Mouse (Mus musculus): ENCODE data around the gene Entpd5.

The Entpd5 gene

DNA sequence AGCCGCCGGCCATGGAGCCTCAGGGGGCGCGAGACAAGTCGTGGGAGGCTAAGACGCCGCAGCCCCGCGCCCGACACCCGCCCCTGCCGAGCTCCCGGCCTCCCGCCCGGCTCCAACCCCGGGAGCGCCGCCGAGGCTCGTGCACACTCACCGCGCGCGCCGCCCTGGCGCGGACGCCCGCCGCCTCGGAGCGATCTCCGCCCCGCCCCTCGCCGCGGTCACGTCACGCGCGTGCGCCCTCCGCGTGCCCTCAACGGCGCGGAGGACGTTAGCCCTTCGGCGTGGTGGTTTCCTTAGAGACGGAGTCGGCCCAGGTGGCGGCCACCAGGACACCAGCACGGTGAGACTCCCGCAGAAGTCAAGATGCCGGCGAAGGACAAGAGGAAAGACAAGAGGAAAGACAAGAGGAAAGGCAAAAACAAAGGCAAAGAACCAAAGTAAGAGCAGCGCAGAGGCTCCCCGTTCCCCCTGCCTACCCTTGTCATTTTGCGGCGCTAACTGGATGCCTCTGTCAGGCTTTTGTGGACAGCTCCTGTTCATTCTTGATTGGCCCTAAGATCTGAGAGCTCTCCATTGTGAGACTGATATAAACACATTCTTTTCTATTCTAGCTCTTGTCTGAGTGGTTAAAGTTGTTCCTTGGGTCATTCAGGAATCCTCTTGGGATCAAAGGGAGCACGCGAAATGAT lies at the start of gene Entpd5, which contains the start of gene Bbof1:
Gene Entpd5, minus strand, starts transcription at position 211 of the 689 bp plus-strand sequence.
Gene Bbof1, plus strand, starts transcription at position 253 of the 689 bp plus-strand sequence.
- H3K36me3 ChIP-seq (ENCODE audit: control insufficient read depth, insufficient read depth, low read length, poor library complexity, severe bottlenecking), result no peaks in the 10 kb centered on the region
- H3K27me3 ChIP-seq (ENCODE audit: control insufficient read depth, insufficient read depth, low read length, poor library complexity, severe bottlenecking), result no peaks in the 10 kb centered on the region
- peak; percentile 91 for DNase-seq (ENCODE audit: low read depth, low spot score)

DNA sequence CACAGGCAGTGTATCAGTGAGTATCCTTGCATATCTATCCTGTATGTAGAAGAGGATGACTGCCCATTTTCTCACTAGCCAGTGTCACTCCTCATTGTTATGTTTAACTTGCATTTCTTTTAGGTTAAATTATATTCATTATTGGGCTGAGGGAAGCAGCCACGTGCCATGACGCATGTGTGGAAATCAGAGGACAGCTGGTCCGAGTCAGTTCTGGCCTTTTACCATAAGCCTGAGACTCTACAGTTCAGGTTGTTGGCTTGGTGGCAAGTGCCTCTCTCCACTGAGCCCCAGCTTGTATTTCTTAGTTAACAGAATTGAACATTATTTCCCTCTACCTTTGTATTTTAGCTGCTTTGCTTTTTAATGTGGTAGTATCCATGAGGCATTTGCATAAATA lies 48.1 kb upstream of the Entpd5 start:
- no peaks in the 10 kb centered on the region; the same call in 1 of the 2 replicates for H3K27me3 ChIP-seq (ENCODE audit: control insufficient read depth, insufficient read depth, low read length, poor library complexity, severe bottlenecking)
- H3K36me3 ChIP-seq (ENCODE audit: control insufficient read depth, insufficient read depth, low read length, poor library complexity, severe bottlenecking), result peaks cover 9% of the 10 kb centered on the region
- DNase-seq (ENCODE audit: low read depth, low spot score), result no peak

DNA sequence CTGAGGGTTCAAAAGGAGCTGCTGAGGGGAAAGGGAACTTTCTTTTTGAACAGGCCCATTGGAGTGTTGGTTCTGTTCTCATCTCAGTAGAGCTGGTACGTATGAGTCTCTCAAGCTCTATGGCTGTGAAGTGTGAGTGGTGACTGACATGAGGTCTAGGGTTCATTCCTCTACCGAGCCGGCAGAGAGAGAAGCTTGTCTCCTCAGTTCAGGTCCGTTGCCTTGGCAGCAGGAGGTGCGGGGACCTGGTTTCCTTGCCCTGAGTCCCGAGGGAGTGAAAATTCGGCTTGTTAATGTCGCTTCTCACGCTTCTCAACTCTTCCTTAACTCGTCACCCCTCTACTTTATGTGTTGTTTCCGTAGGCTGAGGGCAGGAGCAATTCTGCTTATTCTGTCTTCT lies 43.0 kb upstream of the Entpd5 start:
- no peaks in the 10 kb centered on the region for H3K36me3 ChIP-seq (ENCODE audit: control insufficient read depth, insufficient read depth, low read length, poor library complexity, severe bottlenecking)
- peak; percentile 58 for DNase-seq (ENCODE audit: low read depth, low spot score)
- H3K27me3 ChIP-seq (ENCODE audit: control insufficient read depth, insufficient read depth, low read length, poor library complexity, severe bottlenecking), result no peaks in the 10 kb centered on the region; the same call in 1 of the 2 replicates

DNA sequence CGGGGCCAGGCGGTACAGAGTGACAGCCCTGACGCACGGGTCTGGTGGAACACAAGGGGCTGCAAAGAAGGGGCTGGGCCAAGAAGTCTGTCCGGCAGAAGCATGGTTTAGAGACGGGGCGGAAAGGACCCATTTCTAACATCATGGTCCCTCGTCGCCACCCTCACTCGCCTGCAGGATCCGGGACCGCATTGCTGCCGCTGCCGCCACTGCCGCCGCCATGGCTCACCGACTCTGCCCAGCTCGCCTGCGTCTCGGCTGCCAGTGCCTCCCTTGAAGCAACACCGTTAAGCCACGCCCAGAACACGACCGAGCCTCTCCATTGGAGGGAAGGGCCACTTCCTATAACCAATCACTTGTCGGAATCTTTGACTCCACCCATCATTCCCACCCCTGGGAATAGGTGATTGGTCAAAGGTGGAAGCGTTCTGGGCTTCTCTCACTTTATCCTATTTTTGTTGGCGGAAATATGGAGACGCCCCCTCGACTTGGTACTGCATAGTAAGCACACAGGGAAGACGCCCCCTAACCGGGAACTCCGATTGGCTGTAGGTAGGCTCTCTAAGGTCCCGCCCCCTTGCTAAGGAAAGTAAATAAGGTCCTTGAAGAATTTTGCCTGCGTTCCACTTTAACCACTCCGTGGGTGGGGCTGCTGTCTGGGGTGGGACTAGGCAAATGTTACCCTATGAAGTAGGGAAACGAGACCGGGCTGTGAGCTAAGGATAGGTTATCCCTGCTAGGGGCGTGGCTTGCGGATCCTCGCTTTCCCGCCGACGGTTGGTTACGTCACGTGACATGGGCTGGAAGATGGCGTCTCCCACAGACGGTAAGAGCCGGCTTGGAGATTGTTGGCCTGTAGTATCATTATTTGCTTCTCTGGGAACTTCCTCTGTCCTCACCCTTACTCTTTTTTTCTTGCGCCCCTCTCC lies 42.2 kb upstream of the Entpd5 start, which contains the start of the genes Aldh6a1 and Lin52:
Gene Aldh6a1, minus strand, starts transcription at position 287 of the 929 bp plus-strand sequence.
Gene Lin52, plus strand, starts transcription at position 705 of the 929 bp plus-strand sequence.
- Histone ChIP-seq H3K27me3 (ENCODE audit: control insufficient read depth, insufficient read depth, low read length, poor library complexity, severe bottlenecking) (no peaks in the 10 kb centered on the region; the same call in 1 of the 2 replicates), H3K36me3 (ENCODE audit: control insufficient read depth, insufficient read depth, low read length, poor library complexity, severe bottlenecking) (no peaks in the 10 kb centered on the region)
- peak; percentile 99 for DNase-seq (ENCODE audit: low read depth, low spot score)

DNA sequence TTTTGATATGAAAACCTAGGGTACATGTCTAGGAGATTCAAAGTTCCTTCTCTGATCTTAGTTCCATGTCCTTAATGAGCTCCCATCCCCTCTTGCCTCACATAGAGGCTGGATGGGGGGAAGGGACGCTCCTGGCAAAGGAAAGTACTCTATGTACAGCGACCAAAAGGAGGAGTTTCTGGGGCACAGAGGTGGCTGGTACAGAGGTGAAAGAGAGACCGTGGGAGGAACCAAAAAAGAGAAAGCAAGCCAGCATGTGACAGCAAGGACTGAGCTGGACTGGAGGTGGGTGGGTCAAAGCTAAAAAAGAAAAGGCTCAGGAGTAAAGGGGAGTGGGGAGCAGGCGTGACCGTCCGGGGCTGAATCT lies 41.5 kb upstream of the Entpd5 start:
- no peak for DNase-seq (ENCODE audit: low read depth, low spot score)
- Histone ChIP-seq H3K36me3 (ENCODE audit: control insufficient read depth, insufficient read depth, low read length, poor library complexity, severe bottlenecking) (no peaks in the 10 kb centered on the region), H3K27me3 (ENCODE audit: control insufficient read depth, insufficient read depth, low read length, poor library complexity, severe bottlenecking) (no peaks in the 10 kb centered on the region; the same call in 1 of the 2 replicates)

DNA sequence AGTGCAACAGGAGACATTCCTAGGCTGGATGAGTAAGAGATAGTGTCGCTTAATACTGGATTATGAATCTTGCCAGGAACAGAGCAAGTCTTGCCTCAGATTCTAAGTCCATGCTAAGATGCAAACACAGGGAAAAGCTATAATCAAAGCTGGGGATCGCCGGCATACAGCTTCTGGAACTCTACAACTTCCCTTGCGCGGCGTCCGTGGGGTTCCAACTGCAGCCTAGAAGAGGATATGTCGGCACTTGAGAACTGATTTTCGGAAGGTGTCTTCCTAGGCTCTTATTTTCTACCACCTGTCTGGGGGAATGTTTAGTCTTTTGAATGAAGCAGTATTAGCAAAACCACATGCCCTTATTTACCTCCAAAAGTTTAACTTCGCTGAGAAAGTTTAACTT lies 41.1 kb upstream of the Entpd5 start:
- Histone ChIP-seq H3K27me3 (ENCODE audit: control insufficient read depth, insufficient read depth, low read length, poor library complexity, severe bottlenecking) (no peaks in the 10 kb centered on the region; the same call in 1 of the 2 replicates), H3K36me3 (ENCODE audit: control insufficient read depth, insufficient read depth, low read length, poor library complexity, severe bottlenecking) (no peaks in the 10 kb centered on the region)
- DNase-seq (ENCODE audit: low read depth, low spot score), result no peak

DNA sequence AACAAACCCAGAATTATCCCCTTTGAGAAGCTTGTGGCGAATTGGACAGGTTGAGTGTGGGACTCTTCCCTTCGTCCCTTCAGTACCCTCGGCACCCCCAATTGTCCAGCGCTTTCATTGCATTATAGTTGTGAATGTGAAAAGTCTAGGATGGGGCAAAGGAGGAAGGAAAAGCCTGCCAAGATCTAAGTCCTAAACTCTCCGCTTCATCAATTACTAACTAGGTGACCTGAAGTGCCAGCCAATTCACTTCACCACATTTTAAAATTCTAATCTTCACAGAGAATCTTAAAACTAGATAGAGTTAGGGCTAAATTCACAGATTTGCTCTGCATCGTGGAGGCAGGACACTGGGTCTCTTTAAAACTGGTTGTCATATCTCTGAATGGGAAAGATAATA lies 39.4 kb upstream of the Entpd5 start:
- Histone ChIP-seq H3K36me3 (ENCODE audit: control insufficient read depth, insufficient read depth, low read length, poor library complexity, severe bottlenecking) (no peaks in the 10 kb centered on the region), H3K27me3 (ENCODE audit: control insufficient read depth, insufficient read depth, low read length, poor library complexity, severe bottlenecking) (no peaks in the 10 kb centered on the region)
- DNase-seq (ENCODE audit: low read depth, low spot score), result no peak

DNA sequence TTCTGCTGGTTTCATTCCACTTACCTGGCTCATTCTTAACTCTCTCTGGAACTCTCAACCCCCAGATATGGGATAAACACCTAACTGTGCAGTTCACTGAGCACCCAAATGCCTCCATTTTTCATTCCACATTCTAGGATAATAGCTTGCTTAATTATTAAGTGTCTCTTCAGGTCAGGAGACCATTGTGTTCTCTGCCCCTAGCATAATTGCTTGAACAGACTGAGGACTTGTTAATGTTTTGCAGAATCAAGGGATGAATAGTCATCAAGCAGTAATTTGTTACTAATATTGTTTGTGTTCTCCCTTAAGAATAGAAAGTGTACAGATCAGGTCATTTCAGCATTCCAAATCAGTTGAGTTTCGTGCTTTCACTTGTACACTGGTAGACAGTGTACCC lies 38.6 kb upstream of the Entpd5 start:
- no peak for DNase-seq (ENCODE audit: low read depth, low spot score)
- Histone ChIP-seq H3K36me3 (ENCODE audit: control insufficient read depth, insufficient read depth, low read length, poor library complexity, severe bottlenecking) (no peaks in the 10 kb centered on the region), H3K27me3 (ENCODE audit: control insufficient read depth, insufficient read depth, low read length, poor library complexity, severe bottlenecking) (no peaks in the 10 kb centered on the region)

DNA sequence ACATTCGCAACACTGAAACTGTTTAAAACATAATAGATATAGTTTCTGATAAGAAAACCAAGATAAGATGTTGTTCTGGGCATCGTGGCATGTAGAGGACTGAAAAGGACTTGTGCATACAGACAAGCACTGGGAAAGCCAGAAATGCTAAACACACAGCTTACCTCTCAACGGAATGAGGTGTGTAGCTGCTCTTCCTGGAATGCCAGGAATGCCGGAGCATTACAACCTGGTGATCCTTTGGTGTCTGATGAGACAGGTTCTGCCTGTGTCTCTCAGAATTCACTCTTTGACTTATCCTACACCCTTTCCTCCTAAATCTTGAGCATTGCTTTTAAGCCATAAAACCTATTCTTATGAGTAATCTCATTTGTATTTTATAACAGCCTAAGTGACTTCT lies 33.7 kb upstream of the Entpd5 start:
- DNase-seq (ENCODE audit: low read depth, low spot score), result no peak
- peaks cover 3% of the 10 kb centered on the region; the same call in 1 of the 2 replicates for H3K36me3 ChIP-seq (ENCODE audit: control insufficient read depth, insufficient read depth, low read length, poor library complexity, severe bottlenecking)
- no peaks in the 10 kb centered on the region for H3K27me3 ChIP-seq (ENCODE audit: control insufficient read depth, insufficient read depth, low read length, poor library complexity, severe bottlenecking)

DNA sequence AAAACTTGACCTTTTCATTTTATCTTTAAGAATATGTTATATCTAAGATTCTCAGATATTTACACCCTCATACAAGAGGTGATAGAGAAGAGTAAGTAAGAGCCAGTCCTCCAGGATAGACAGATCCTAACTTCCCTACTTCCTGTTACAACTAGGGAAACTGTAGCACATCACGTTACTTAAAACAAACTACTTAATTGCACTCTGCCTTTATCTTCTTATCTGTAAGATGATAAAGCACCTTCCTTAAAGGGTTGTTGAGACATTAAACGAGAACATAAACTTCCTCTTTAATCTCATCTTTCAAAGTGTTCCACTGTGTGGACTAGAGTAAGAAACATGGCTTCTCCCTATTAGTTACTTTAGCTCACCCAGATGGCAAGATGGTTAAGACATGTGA lies 29.9 kb upstream of the Entpd5 start:
- H3K27me3 ChIP-seq (ENCODE audit: control insufficient read depth, insufficient read depth, low read length, poor library complexity, severe bottlenecking), result no peaks in the 10 kb centered on the region
- DNase-seq (ENCODE audit: low read depth, low spot score), result no peak
- peaks cover 4% of the 10 kb centered on the region; the same call in 1 of the 2 replicates for H3K36me3 ChIP-seq (ENCODE audit: control insufficient read depth, insufficient read depth, low read length, poor library complexity, severe bottlenecking)

DNA sequence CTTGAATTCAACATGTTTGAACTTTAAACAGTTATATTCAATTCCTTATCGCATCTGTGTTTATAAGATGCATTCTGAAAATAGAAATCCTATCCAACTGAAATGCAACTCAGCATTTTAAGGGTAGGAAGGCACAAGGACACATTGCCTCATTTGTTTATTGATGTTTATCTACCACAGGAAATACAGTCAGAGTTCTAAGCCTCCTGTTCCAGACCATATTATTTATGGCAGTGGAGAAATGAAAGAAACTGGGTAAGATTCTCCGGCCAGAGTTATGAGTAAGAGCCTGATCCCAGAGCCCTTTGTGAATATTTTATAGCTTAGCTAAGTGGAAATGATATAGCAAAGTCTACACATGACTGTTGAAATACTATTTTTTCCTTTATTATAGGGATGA lies 21.0 kb upstream of the Entpd5 start:
- H3K36me3 ChIP-seq (ENCODE audit: control insufficient read depth, insufficient read depth, low read length, poor library complexity, severe bottlenecking), result peaks cover 4% of the 10 kb centered on the region; the same call in 1 of the 2 replicates

DNA sequence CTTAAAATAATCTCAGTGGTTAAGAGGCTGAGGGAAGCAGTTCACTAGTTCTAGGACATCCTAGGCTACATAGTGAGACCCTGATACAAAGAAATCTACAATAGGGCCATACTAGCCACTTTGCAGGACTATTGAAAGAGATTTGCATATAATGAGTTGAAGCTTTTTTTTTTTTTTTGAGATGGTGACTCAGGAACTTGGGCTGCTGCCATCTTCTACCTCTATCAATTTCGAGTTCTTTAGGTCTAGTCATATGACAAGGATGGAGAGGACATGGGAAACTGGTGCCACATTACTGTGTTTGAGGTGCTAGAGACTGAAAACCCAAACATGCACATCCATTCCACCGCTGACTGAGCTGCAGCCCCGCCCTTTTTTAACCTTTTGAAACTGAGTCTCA lies 15.2 kb upstream of the Entpd5 start:
- DNase-seq (ENCODE audit: low read depth, low spot score), result no peak

More for the DNA sequence above, 21.0 kb upstream of the Entpd5 start:
- no peaks in the 10 kb centered on the region for H3K27me3 ChIP-seq (ENCODE audit: control insufficient read depth, insufficient read depth, low read length, poor library complexity, severe bottlenecking)
- no peak for DNase-seq (ENCODE audit: low read depth, low spot score)

DNA sequence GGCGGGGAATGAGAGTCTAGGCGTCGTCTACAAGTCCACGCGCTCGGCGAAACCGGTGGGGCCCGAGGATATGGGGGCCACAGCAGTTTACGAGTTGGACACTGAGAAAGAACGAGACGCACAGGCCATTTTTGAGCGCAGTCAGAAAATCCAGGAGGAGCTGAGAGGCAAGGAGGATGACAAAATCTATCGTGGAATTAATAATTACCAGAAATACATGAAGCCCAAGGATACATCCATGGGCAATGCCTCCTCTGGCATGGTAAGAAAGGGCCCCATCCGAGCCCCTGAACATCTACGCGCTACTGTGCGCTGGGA lies 8.7 kb upstream of the Entpd5 start:
- H3K36me3 ChIP-seq (ENCODE audit: control insufficient read depth, insufficient read depth, low read length, poor library complexity, severe bottlenecking), result no peaks in the 10 kb centered on the region
- H3K27me3 ChIP-seq (ENCODE audit: control insufficient read depth, insufficient read depth, low read length, poor library complexity, severe bottlenecking), result no peaks in the 10 kb centered on the region
- DNase-seq (ENCODE audit: low read depth, low spot score), result no peak

More for the DNA sequence above, 15.2 kb upstream of the Entpd5 start:
- no peaks in the 10 kb centered on the region for H3K27me3 ChIP-seq (ENCODE audit: control insufficient read depth, insufficient read depth, low read length, poor library complexity, severe bottlenecking)
- H3K36me3 ChIP-seq (ENCODE audit: control insufficient read depth, insufficient read depth, low read length, poor library complexity, severe bottlenecking), result no peaks in the 10 kb centered on the region

DNA sequence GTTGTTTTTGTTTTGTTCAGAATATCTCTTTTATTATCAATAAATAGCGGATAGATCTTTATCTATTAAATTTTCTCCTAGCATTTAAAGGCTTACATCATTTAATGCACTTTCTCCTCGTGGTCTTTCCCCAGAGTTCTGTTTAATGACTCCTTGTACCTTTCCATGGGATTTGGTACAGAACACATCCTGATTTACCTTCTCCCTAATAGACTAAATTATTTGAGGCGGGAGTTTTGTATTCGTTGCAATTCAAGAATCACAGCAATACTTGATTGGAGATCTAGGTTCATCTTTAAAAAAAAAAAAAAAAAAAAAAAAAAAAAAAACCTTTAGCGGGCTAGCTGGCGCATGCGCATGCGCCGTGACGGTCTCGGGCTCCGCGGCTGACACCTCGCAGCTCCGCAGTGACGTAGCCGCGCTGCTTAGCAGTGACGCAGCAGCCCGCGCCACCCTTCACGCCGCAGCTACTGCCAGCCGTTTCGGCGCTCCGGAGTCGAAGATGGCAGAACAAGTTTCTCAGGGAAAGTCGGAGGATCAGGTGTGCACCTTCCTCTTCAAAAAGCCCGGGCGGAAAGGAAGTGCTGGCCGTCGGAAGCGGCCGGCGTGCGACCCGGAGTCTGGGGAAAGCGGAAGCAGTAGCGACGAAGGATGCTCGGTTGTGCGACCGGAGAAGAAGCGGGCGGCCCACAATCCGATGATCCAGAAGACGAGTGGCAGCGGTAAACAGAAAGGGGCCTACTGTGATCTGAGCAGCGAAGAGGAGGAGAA lies 8.2 kb upstream of the Entpd5 start, which contains the start of gene Rnf113a2:
Gene Rnf113a2, plus strand, starts transcription at position 363 of the 771 bp plus-strand sequence.
- DNase-seq (ENCODE audit: low read depth, low spot score), result peak; percentile 96
- Histone ChIP-seq H3K27me3 (ENCODE audit: control insufficient read depth, insufficient read depth, low read length, poor library complexity, severe bottlenecking) (no peaks in the 10 kb centered on the region), H3K36me3 (ENCODE audit: control insufficient read depth, insufficient read depth, low read length, poor library complexity, severe bottlenecking) (no peaks in the 10 kb centered on the region)

Measured in splenic B cell, adult 2 months (primary cell).